Mouse (Mus musculus): ENCODE data around the gene Ints7. TPM values are rescaled to one million over a fixed set of nuclear protein-coding genes. Genes with fewer than 3 reads are reported as not detected.

The Ints7 gene
- polyA plus RNA-seq, 1 experiment from 2014 or later, result 34.7 TPM

- no peak for ATAC-seq (ENCODE audit: low FRiP score)
- Histone ChIP-seq H3K4me1 (replicated peaks; ENCODE audit: control insufficient read depth, insufficient read depth, low read length) (no peaks in the 10 kb centered on the region), H3K36me3 (replicated peaks; ENCODE audit: control insufficient read depth, insufficient read depth) (0 out of 2 replicates have a peak, but pooled peaks cover 4% of the 10 kb centered on the region), H3K27ac (no peak overlapping the region), H3K9me3 (ENCODE audit: control insufficient read depth, low read length) (no peaks in the 10 kb centered on the region), H3K9ac (no peak overlapping the region), H3K4me3 (replicated peaks; ENCODE audit: low read length) (no peak overlapping the region), H3K4me2 (replicated peaks) (no peak overlapping the region), H3K27me3 (ENCODE audit: control insufficient read depth, insufficient read depth, low read length) (no peaks in the 10 kb centered on the region)
- no peak for DNase-seq (ENCODE audit: low spot score)
- 95% methylated on average over 3 of the region's 3 CpGs for WGBS
Measured at GRCm38 (mm10) chr1:191543747-191544146, 31.7 kb upstream of the Ints7 start.

- Histone ChIP-seq H3K4me3 (replicated peaks; ENCODE audit: low read length) (no peak overlapping the region), H3K4me2 (replicated peaks) (no peak overlapping the region), H3K9me3 (ENCODE audit: control insufficient read depth, low read length) (no peaks in the 10 kb centered on the region), H3K4me1 (replicated peaks; ENCODE audit: control insufficient read depth, insufficient read depth, low read length) (no peaks in the 10 kb centered on the region), H3K27ac (no peak overlapping the region), H3K36me3 (replicated peaks; ENCODE audit: control insufficient read depth, insufficient read depth) (no peaks in the 10 kb centered on the region), H3K27me3 (ENCODE audit: control insufficient read depth, insufficient read depth, low read length) (no peaks in the 10 kb centered on the region), H3K9ac (no peak overlapping the region)
- 76% methylated on average over 4 of the region's 4 CpGs for WGBS
- DNase-seq (ENCODE audit: low spot score), result no peak
- ATAC-seq (ENCODE audit: low FRiP score), result no peak
Measured at GRCm38 (mm10) chr1:191550786-191551185, 24.6 kb upstream of the Ints7 start.

GRCm38 (mm10) chr1:191557109-191557508 is 18.3 kb upstream of the Ints7 start:
- Histone ChIP-seq H3K9ac (no peak overlapping the region), H3K9me3 (ENCODE audit: control insufficient read depth, low read length) (no peaks in the 10 kb centered on the region), H3K4me2 (replicated peaks) (no peak overlapping the region), H3K4me1 (replicated peaks; ENCODE audit: control insufficient read depth, insufficient read depth, low read length) (no peaks in the 10 kb centered on the region), H3K27me3 (ENCODE audit: control insufficient read depth, insufficient read depth, low read length) (no peaks in the 10 kb centered on the region), H3K27ac (no peak overlapping the region), H3K36me3 (replicated peaks; ENCODE audit: control insufficient read depth, insufficient read depth) (no peaks in the 10 kb centered on the region), H3K4me3 (replicated peaks; ENCODE audit: low read length) (no peak overlapping the region)
- ATAC-seq (ENCODE audit: low FRiP score), result no peak
- no peak for DNase-seq (ENCODE audit: low spot score)
- WGBS, result 86% methylated on average over 8 of the region's 8 CpGs

GRCm38 (mm10) chr1:191559779-191560178 is 15.7 kb upstream of the Ints7 start:
- H3K9ac ChIP-seq, result no peak overlapping the region
- H3K36me3 ChIP-seq (replicated peaks; ENCODE audit: control insufficient read depth, insufficient read depth), result no peaks in the 10 kb centered on the region
- H3K27ac ChIP-seq, result no peak overlapping the region
- no peaks in the 10 kb centered on the region for H3K27me3 ChIP-seq (ENCODE audit: control insufficient read depth, insufficient read depth, low read length)
- no peak for DNase-seq (ENCODE audit: low spot score)
- H3K9me3 ChIP-seq (ENCODE audit: control insufficient read depth, low read length), result no peaks in the 10 kb centered on the region
- no peak for ATAC-seq (ENCODE audit: low FRiP score)
- H3K4me1 ChIP-seq (replicated peaks; ENCODE audit: control insufficient read depth, insufficient read depth, low read length), result no peaks in the 10 kb centered on the region
- H3K4me3 ChIP-seq (replicated peaks; ENCODE audit: low read length), result no peak overlapping the region
- 92% methylated on average over 5 of the region's 5 CpGs for WGBS
- no peak overlapping the region for H3K4me2 ChIP-seq (replicated peaks)

GRCm38 (mm10) chr1:191562823-191563365 is 12.5 kb upstream of the Ints7 start:
- H3K9me3 ChIP-seq (ENCODE audit: control insufficient read depth, low read length), result no peaks in the 10 kb centered on the region
- no peaks in the 10 kb centered on the region for H3K27me3 ChIP-seq (ENCODE audit: control insufficient read depth, insufficient read depth, low read length)
- H3K9ac ChIP-seq, result no peak overlapping the region
- DNase-seq (ENCODE audit: low spot score) (peak; percentile 79), ATAC-seq (ENCODE audit: low FRiP score) (no peak)
- H3K4me3 ChIP-seq (replicated peaks; ENCODE audit: low read length), result no peak overlapping the region
- no peaks in the 10 kb centered on the region for H3K36me3 ChIP-seq (replicated peaks; ENCODE audit: control insufficient read depth, insufficient read depth)
- no peak overlapping the region for H3K4me2 ChIP-seq (replicated peaks)
- no peak overlapping the region for H3K27ac ChIP-seq
- WGBS, result 75% methylated on average over 6 of the region's 6 CpGs
- no peaks in the 10 kb centered on the region for H3K4me1 ChIP-seq (replicated peaks; ENCODE audit: control insufficient read depth, insufficient read depth, low read length)

GRCm38 (mm10) chr1:191567859-191568258 is 7.6 kb upstream of the Ints7 start:
- DNase-seq (ENCODE audit: low spot score) (no peak), ATAC-seq (ENCODE audit: low FRiP score) (no peak)
- no peak overlapping the region for H3K9ac ChIP-seq
- no peak overlapping the region for H3K4me2 ChIP-seq (replicated peaks)
- H3K4me1 ChIP-seq (replicated peaks; ENCODE audit: control insufficient read depth, insufficient read depth, low read length), result no peaks in the 10 kb centered on the region
- 92% methylated on average over 1 of the region's 1 CpGs for WGBS
- no peak overlapping the region for H3K4me3 ChIP-seq (replicated peaks; ENCODE audit: low read length)
- no peaks in the 10 kb centered on the region for H3K36me3 ChIP-seq (replicated peaks; ENCODE audit: control insufficient read depth, insufficient read depth)
- H3K27me3 ChIP-seq (ENCODE audit: control insufficient read depth, insufficient read depth, low read length), result no peaks in the 10 kb centered on the region
- H3K9me3 ChIP-seq (ENCODE audit: control insufficient read depth, low read length), result no peaks in the 10 kb centered on the region
- no peak overlapping the region for H3K27ac ChIP-seq

GRCm38 (mm10) chr1:191569625-191570024 is 5.8 kb upstream of the Ints7 start:
- H3K36me3 ChIP-seq (replicated peaks; ENCODE audit: control insufficient read depth, insufficient read depth), result no peaks in the 10 kb centered on the region
- no peaks in the 10 kb centered on the region for H3K27me3 ChIP-seq (ENCODE audit: control insufficient read depth, insufficient read depth, low read length)
- WGBS, result 98% methylated on average over 2 of the region's 2 CpGs
- no peak overlapping the region for H3K27ac ChIP-seq
- no peak overlapping the region for H3K9ac ChIP-seq
- H3K4me2 ChIP-seq (replicated peaks), result no peak overlapping the region
- H3K9me3 ChIP-seq (ENCODE audit: control insufficient read depth, low read length), result no peaks in the 10 kb centered on the region
- no peak overlapping the region for H3K4me3 ChIP-seq (replicated peaks; ENCODE audit: low read length)
- no peak for ATAC-seq (ENCODE audit: low FRiP score)
- H3K4me1 ChIP-seq (replicated peaks; ENCODE audit: control insufficient read depth, insufficient read depth, low read length), result 0 out of 2 replicates have a peak, but pooled peaks cover 8% of the 10 kb centered on the region
- no peak for DNase-seq (ENCODE audit: low spot score)

GRCm38 (mm10) chr1:191570415-191570814 is 5.0 kb upstream of the Ints7 start:
- H3K4me1 ChIP-seq (replicated peaks; ENCODE audit: control insufficient read depth, insufficient read depth, low read length), result 0 out of 2 replicates have a peak, but pooled peaks cover 10% of the 10 kb centered on the region
- DNase-seq (ENCODE audit: low spot score) (no peak), ATAC-seq (ENCODE audit: low FRiP score) (no peak)
- H3K4me2 ChIP-seq (replicated peaks), result no peak overlapping the region
- no peaks in the 10 kb centered on the region for H3K36me3 ChIP-seq (replicated peaks; ENCODE audit: control insufficient read depth, insufficient read depth)
- no peaks in the 10 kb centered on the region for H3K27me3 ChIP-seq (ENCODE audit: control insufficient read depth, insufficient read depth, low read length)
- H3K9me3 ChIP-seq (ENCODE audit: control insufficient read depth, low read length), result no peaks in the 10 kb centered on the region
- H3K9ac ChIP-seq, result no peak overlapping the region
- no peak overlapping the region for H3K27ac ChIP-seq
- 88% methylated on average over 3 of the region's 3 CpGs for WGBS
- no peak overlapping the region for H3K4me3 ChIP-seq (replicated peaks; ENCODE audit: low read length)

GRCm38 (mm10) chr1:191573906-191574639 is 1.4 kb upstream of the Ints7 start:
- ATAC-seq (ENCODE audit: low FRiP score) (no peak), DNase-seq (ENCODE audit: low spot score) (no peak)
- 2% methylated on average over 13 of the region's 13 CpGs for WGBS
- H3K9ac ChIP-seq, result peak overlapping the region; percentile 58
- peaks cover 31% of the 10 kb centered on the region for H3K4me1 ChIP-seq (replicated peaks; ENCODE audit: control insufficient read depth, insufficient read depth, low read length)
- H3K36me3 ChIP-seq (replicated peaks; ENCODE audit: control insufficient read depth, insufficient read depth), result no peaks in the 10 kb centered on the region
- peak overlapping the region; percentile 94 for H3K4me2 ChIP-seq (replicated peaks)
- H3K27me3 ChIP-seq (ENCODE audit: control insufficient read depth, insufficient read depth, low read length), result no peaks in the 10 kb centered on the region
- no peaks in the 10 kb centered on the region for H3K9me3 ChIP-seq (ENCODE audit: control insufficient read depth, low read length)
- 0 out of 2 replicates have a peak overlapping the region, but pooled peaks have one; percentile 58 for H3K27ac ChIP-seq
- peak overlapping the region; percentile 71 for H3K4me3 ChIP-seq (replicated peaks; ENCODE audit: low read length)
